Mouse (Mus musculus): Measurements from ENCODE around the gene Atp13a2.

Atp13a2 gene

DNA sequence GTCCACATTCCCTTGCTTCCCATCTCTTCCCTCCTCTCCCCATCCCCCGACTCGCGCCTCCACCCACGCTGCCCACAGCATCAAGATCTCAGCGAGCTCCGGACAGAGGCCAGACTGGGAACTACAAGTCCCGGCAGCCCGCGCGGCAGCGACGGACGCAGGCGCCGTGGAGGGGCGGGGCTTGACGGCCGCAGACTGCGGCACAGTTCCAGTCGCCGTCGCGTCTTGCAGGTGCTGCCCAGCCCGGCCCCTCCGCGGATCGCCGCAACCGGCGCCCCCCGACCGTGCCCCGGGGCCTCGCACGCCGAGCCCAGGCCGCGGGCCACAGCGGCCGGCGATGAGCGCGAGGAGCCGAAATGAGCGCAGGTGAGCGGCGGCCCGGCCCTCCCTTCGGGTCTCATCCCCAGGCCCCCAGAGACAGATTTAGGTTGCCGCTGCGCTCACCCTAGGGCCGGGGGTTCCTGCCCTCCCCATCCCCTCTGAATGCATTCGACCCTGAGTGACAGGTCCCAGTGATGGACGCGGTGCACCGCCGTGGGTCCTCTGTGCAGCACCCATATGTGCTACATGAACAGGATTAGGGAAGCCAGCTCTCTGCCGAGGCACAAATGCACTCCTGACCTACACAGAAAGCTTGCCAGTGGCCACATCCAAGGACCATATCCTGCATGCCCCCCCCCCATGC, at the start of gene Atp13a2:
Atp13a2 (plus strand) TSS at position 163 of the 685 bp plus-strand sequence.
- H3K27me3 ChIP-seq (ENCODE audit: insufficient read depth, low read length): no peaks in the 10 kb centered on the region
- peaks cover 52% of the 10 kb centered on the region for H3K4me1 ChIP-seq (replicated peaks; ENCODE audit: low read depth, low read length)
- no peaks in the 10 kb centered on the region for H3K9me3 ChIP-seq (ENCODE audit: low read length)
- H3K36me3 ChIP-seq (ENCODE audit: insufficient read depth, low read length): peaks cover 4% of the 10 kb centered on the region
- TF ChIP-seq POU5F1 (IDR thresholded peaks at IDR 0.05; ENCODE audit: borderline replicate concordance, low read length) (no peak), CTCF (conservative IDR thresholded peaks at IDR 0.05; ENCODE audit: low read length) (no peak), NANOG (IDR thresholded peaks at IDR 0.05; ENCODE audit: borderline replicate concordance, low read length) (no peak)
- H3K4me3 ChIP-seq (replicated peaks; ENCODE audit: low read length): peak within 1 kb of the TSS; percentile 90

GRCm38 (mm10) chr4:140944356-140944755, 42.3 kb upstream of the Atp13a2 start:
- H3K36me3 ChIP-seq (ENCODE audit: insufficient read depth, low read length): no peaks in the 10 kb centered on the region
- TF ChIP-seq NANOG (IDR thresholded peaks at IDR 0.05; ENCODE audit: borderline replicate concordance, low read length) (no peak), CTCF (conservative IDR thresholded peaks at IDR 0.05; ENCODE audit: low read length) (no peak), POU5F1 (IDR thresholded peaks at IDR 0.05; ENCODE audit: borderline replicate concordance, low read length) (no peak)
- H3K4me1 ChIP-seq (replicated peaks; ENCODE audit: low read depth, low read length): peaks cover 43% of the 10 kb centered on the region
- no peaks in the 10 kb centered on the region for H3K9me3 ChIP-seq (ENCODE audit: low read length)
- no peak overlapping the region for H3K4me3 ChIP-seq (replicated peaks; ENCODE audit: low read length)
- H3K27me3 ChIP-seq (ENCODE audit: insufficient read depth, low read length): no peaks in the 10 kb centered on the region

GRCm38 (mm10) chr4:140944961-140945442, 41.7 kb upstream of the Atp13a2 start:
- H3K36me3 ChIP-seq (ENCODE audit: insufficient read depth, low read length): no peaks in the 10 kb centered on the region
- H3K9me3 ChIP-seq (ENCODE audit: low read length): no peaks in the 10 kb centered on the region
- H3K27me3 ChIP-seq (ENCODE audit: insufficient read depth, low read length): no peaks in the 10 kb centered on the region
- no peak overlapping the region for H3K4me3 ChIP-seq (replicated peaks; ENCODE audit: low read length)
- no peak for TF ChIP-seq NANOG (IDR thresholded peaks at IDR 0.05; ENCODE audit: borderline replicate concordance, low read length)
- no peak for TF ChIP-seq POU5F1 (IDR thresholded peaks at IDR 0.05; ENCODE audit: borderline replicate concordance, low read length)
- TF ChIP-seq CTCF (conservative IDR thresholded peaks at IDR 0.05; ENCODE audit: low read length): no peak
- H3K4me1 ChIP-seq (replicated peaks; ENCODE audit: low read depth, low read length): peaks cover 45% of the 10 kb centered on the region

GRCm38 (mm10) chr4:140945571-140945970, 41.1 kb upstream of the Atp13a2 start:
- no peaks in the 10 kb centered on the region for H3K9me3 ChIP-seq (ENCODE audit: low read length)
- no peaks in the 10 kb centered on the region for H3K36me3 ChIP-seq (ENCODE audit: insufficient read depth, low read length)
- no peak overlapping the region for H3K4me3 ChIP-seq (replicated peaks; ENCODE audit: low read length)
- TF ChIP-seq NANOG (IDR thresholded peaks at IDR 0.05; ENCODE audit: borderline replicate concordance, low read length) (no peak), POU5F1 (IDR thresholded peaks at IDR 0.05; ENCODE audit: borderline replicate concordance, low read length) (no peak), CTCF (conservative IDR thresholded peaks at IDR 0.05; ENCODE audit: low read length) (no peak)
- peaks cover 45% of the 10 kb centered on the region for H3K4me1 ChIP-seq (replicated peaks; ENCODE audit: low read depth, low read length)
- peaks cover under 1% of the 10 kb centered on the region; the same call in 1 of the 2 replicates for H3K27me3 ChIP-seq (ENCODE audit: insufficient read depth, low read length)

GRCm38 (mm10) chr4:140946048-140946447, 40.6 kb upstream of the Atp13a2 start:
- H3K9me3 ChIP-seq (ENCODE audit: low read length): no peaks in the 10 kb centered on the region
- H3K4me3 ChIP-seq (replicated peaks; ENCODE audit: low read length): no peak overlapping the region
- TF ChIP-seq CTCF (conservative IDR thresholded peaks at IDR 0.05; ENCODE audit: low read length) (no peak), POU5F1 (IDR thresholded peaks at IDR 0.05; ENCODE audit: borderline replicate concordance, low read length) (no peak), NANOG (IDR thresholded peaks at IDR 0.05; ENCODE audit: borderline replicate concordance, low read length) (no peak)
- H3K36me3 ChIP-seq (ENCODE audit: insufficient read depth, low read length): no peaks in the 10 kb centered on the region
- peaks cover 45% of the 10 kb centered on the region for H3K4me1 ChIP-seq (replicated peaks; ENCODE audit: low read depth, low read length)
- H3K27me3 ChIP-seq (ENCODE audit: insufficient read depth, low read length): peaks cover 3% of the 10 kb centered on the region; the same call in 1 of the 2 replicates

DNA sequence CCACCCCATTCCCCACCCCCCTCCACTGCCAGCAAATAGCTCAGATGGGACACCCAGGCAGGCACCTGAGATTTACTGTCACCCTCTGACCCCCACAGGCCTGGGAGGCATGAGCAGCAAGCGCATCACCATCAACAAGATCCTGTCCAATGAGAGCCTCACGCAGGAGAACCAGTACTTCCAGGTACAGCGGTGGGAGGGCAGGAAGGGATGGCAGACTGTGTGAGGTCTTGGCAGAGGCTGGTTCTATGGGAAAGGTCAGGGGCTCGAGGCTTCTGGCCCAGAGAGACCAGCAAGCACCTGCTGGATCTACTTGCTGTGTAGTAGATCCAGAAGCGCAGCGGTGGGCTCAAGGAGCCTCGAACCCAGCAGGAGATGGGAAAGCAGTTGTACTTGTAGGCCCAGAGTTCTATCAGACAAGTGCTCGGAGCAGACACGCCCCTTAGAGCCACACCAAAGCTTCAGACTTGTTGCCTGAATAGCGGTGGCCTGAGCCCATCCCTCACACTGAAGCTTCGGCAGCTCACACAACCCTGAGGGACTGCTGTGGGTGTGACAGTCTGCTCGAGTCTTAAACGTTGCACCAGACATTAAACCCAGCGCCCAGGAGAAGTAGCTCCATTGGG, 40.0 kb upstream of the Atp13a2 start:
- H3K36me3 ChIP-seq (ENCODE audit: insufficient read depth, low read length): no peaks in the 10 kb centered on the region
- no peak for TF ChIP-seq NANOG (IDR thresholded peaks at IDR 0.05; ENCODE audit: borderline replicate concordance, low read length)
- no peaks in the 10 kb centered on the region for H3K9me3 ChIP-seq (ENCODE audit: low read length)
- H3K27me3 ChIP-seq (ENCODE audit: insufficient read depth, low read length): peaks cover 3% of the 10 kb centered on the region; the same call in 1 of the 2 replicates
- H3K4me3 ChIP-seq (replicated peaks; ENCODE audit: low read length): no peak overlapping the region
- peaks cover 46% of the 10 kb centered on the region for H3K4me1 ChIP-seq (replicated peaks; ENCODE audit: low read depth, low read length)

GRCm38 (mm10) chr4:140947487-140948440, 38.9 kb upstream of the Atp13a2 start:
- peaks cover 57% of the 10 kb centered on the region for H3K4me1 ChIP-seq (replicated peaks; ENCODE audit: low read depth, low read length)
- H3K4me3 ChIP-seq (replicated peaks; ENCODE audit: low read length): no peak overlapping the region
- peaks cover 3% of the 10 kb centered on the region; the same call in 1 of the 2 replicates for H3K27me3 ChIP-seq (ENCODE audit: insufficient read depth, low read length)
- no peaks in the 10 kb centered on the region for H3K9me3 ChIP-seq (ENCODE audit: low read length)
- no peaks in the 10 kb centered on the region for H3K36me3 ChIP-seq (ENCODE audit: insufficient read depth, low read length)
- no peak for TF ChIP-seq NANOG (IDR thresholded peaks at IDR 0.05; ENCODE audit: borderline replicate concordance, low read length)
- no peak for TF ChIP-seq CTCF (conservative IDR thresholded peaks at IDR 0.05; ENCODE audit: low read length)
- TF ChIP-seq POU5F1 (IDR thresholded peaks at IDR 0.05; ENCODE audit: borderline replicate concordance, low read length): no peak

- H3K4me1 ChIP-seq (replicated peaks; ENCODE audit: low read depth, low read length): peaks cover 58% of the 10 kb centered on the region
- H3K9me3 ChIP-seq (ENCODE audit: low read length): no peaks in the 10 kb centered on the region
- H3K36me3 ChIP-seq (ENCODE audit: insufficient read depth, low read length): no peaks in the 10 kb centered on the region
- TF ChIP-seq CTCF (conservative IDR thresholded peaks at IDR 0.05; ENCODE audit: low read length) (no peak), NANOG (IDR thresholded peaks at IDR 0.05; ENCODE audit: borderline replicate concordance, low read length) (no peak)
- H3K27me3 ChIP-seq (ENCODE audit: insufficient read depth, low read length): peaks cover 3% of the 10 kb centered on the region; the same call in 1 of the 2 replicates
- H3K4me3 ChIP-seq (replicated peaks; ENCODE audit: low read length): no peak overlapping the region
Observed at GRCm38 (mm10) chr4:140948481-140948880, 38.2 kb upstream of the Atp13a2 start.

All from E14TG2a.4 (cell line).